Mouse (Mus musculus) lung, adult 2 months (tissue): ENCODE data around the gene Gm37240. TPM values are rescaled to one million over a fixed set of nuclear protein-coding genes. Genes with fewer than 3 reads are reported as not detected.
"Not testable (repeated sequence)": the region's sequence is repeated elsewhere in the genome, so short reads cannot be mapped to it uniquely, and the experiment has no call there.

Experiments used
- DNase-seq: peaks from one replicate; pipeline ENCODE4 v3.0.0; 2022
- H3K4me1 ChIP-seq: fragments of 200-500 bp; 2 replicates; pipeline ENCODE4 v1.6.1; 2011; ENCODE audit warnings: low read length; ENCODE audit not compliant: control insufficient read depth, insufficient read depth
- H3K4me3 ChIP-seq: fragments of 200-500 bp; replicated peaks from 2 replicates; pipeline ENCODE3; 2011; ENCODE audit warnings: low read depth, mild to moderate bottlenecking, control low read depth, low read length; ENCODE audit errors: extremely low read depth
- CTCF ChIP-seq: fragments of 200-500 bp; IDR thresholded peaks from 2 replicates; pipeline ENCODE4 v1.5.1; 2011; ENCODE audit warnings: mild to moderate bottlenecking, low read length, control low read depth; ENCODE audit not compliant: insufficient read depth
- POLR2A ChIP-seq: fragments of 200-500 bp; IDR thresholded peaks from 2 replicates; pipeline ENCODE4 v1.6.1; 2011; ENCODE audit warnings: low read depth, mild to moderate bottlenecking, control low read depth, low read length, borderline replicate concordance; ENCODE audit errors: extremely low read depth
- WGBS: fragments of 180-500 bp; shearing (Covaris S2); methylation state at CpG from one replicate; pipeline ENCODE4 v1.1.7; 2018; 5-methylcytosine and 5-hydroxymethylcytosine counted together
- polyA plus RNA-seq: library from polyadenylated mRNA; depleted of rRNA; stranded (reverse); fragments of >200 nt; gene quantifications from 2 replicates; pipeline ENCODE4 v1.2.3, GENCODE M21; 2012

The Gm37240 gene
- polyA plus RNA-seq, 1 experiment = 16.9 TPM

- TF ChIP-seq POLR2A = no peak
- TF ChIP-seq CTCF = no peak
- DNase-seq = no peak
- H3K4me3 ChIP-seq = no peak overlapping the region
- 87% methylated on average over 4 of the region's 4 CpGs for WGBS
- no peaks in the 10 kb centered on the region for H3K4me1 ChIP-seq
Observed at GRCm38 (mm10) chr3:85584966-85585365, 302.4 kb downstream of the Gm37240 start.

- 75% methylated on average over 5 of the region's 5 CpGs for WGBS
- Histone ChIP-seq H3K4me1 (no peaks in the 10 kb centered on the region), H3K4me3 (no peak overlapping the region)
- no peak for DNase-seq
- TF ChIP-seq POLR2A = no peak
- TF ChIP-seq CTCF = no peak
Observed at GRCm38 (mm10) chr3:85583194-85583593, 304.1 kb downstream of the Gm37240 start.

GRCm38 (mm10) chr3:85582726-85583125 lies 304.6 kb downstream of the Gm37240 start:
- H3K4me3 ChIP-seq = no peak overlapping the region
- TF ChIP-seq POLR2A = no peak
- TF ChIP-seq CTCF = no peak
- WGBS = 76% methylated on average over 2 of the region's 2 CpGs
- no peaks in the 10 kb centered on the region for H3K4me1 ChIP-seq
- no peak for DNase-seq

- TF ChIP-seq POLR2A (peak; percentile 81), CTCF (peak; percentile 70)
- peak; percentile 99 for DNase-seq
- Histone ChIP-seq H3K4me1 (no peaks in the 10 kb centered on the region), H3K4me3 (peak within 1 kb of the TSS; percentile 81)
- 3% methylated on average over 41 of the region's 41 CpGs for WGBS
Observed at GRCm38 (mm10) chr3:85573864-85574830, 313.2 kb downstream of the Gm37240 start, which contains the start of gene Gatb. TSS of gene Gatb (plus strand) at chr3:85574119.

- TF ChIP-seq POLR2A (no peak), CTCF (no peak)
- WGBS = 23% methylated on average over 6 of the region's 6 CpGs
- Histone ChIP-seq H3K4me3 (peak overlapping the region; percentile 27), H3K4me1 (no peaks in the 10 kb centered on the region)
- DNase-seq = no peak
Observed at GRCm38 (mm10) chr3:85573216-85573863, 314.0 kb downstream of the Gm37240 start.

- H3K4me1 ChIP-seq, H3K4me3 ChIP-seq: not testable (repeated sequence)
- 90% methylated on average over 8 of the region's 8 CpGs for WGBS
Observed at GRCm38 (mm10) chr3:85572502-85572901, 314.8 kb downstream of the Gm37240 start.

GRCm38 (mm10) chr3:85571276-85571675 lies 316.0 kb downstream of the Gm37240 start:
- no peak for DNase-seq
- 0 out of 2 replicates have a peak, but pooled peaks have one; percentile 15 for TF ChIP-seq CTCF
- TF ChIP-seq POLR2A = no peak
- Histone ChIP-seq H3K4me3 (no peak overlapping the region), H3K4me1 (no peaks in the 10 kb centered on the region)
- 51% methylated on average over 2 of the region's 2 CpGs for WGBS

More at GRCm38 (mm10) chr3:85572502-85572901, 314.8 kb downstream of the Gm37240 start:
- not testable (repeated sequence) for DNase-seq

- no peaks in the 10 kb centered on the region for H3K4me1 ChIP-seq
- no peak for DNase-seq
- 73% methylated on average over 2 of the region's 2 CpGs for WGBS
- H3K4me3 ChIP-seq = no peak overlapping the region
- no peak for TF ChIP-seq POLR2A
- TF ChIP-seq CTCF = no peak
Observed at GRCm38 (mm10) chr3:85564603-85565002, 322.7 kb downstream of the Gm37240 start.

GRCm38 (mm10) chr3:85553731-85554277 lies 333.5 kb downstream of the Gm37240 start:
- DNase-seq = no peak
- H3K4me3 ChIP-seq = no peak overlapping the region
- TF ChIP-seq CTCF (no peak), POLR2A (no peak)
- WGBS = 79% methylated on average over 6 of the region's 6 CpGs
- no peaks in the 10 kb centered on the region for H3K4me1 ChIP-seq
